Mouse (Mus musculus) C2C12 (cell line): Measurements from ENCODE around the gene Emsy. TPM values are rescaled to one million over a fixed set of nuclear protein-coding genes. Genes with fewer than 3 reads are reported as not detected.

ENCODE experiments used
- H3K27me3 ChIP-seq: one replicate; pipeline ENCODE4 v1.6.1; 2011; ENCODE audit not compliant: control insufficient read depth, insufficient read depth, insufficient read length
- H3K36me3 ChIP-seq: one replicate; pipeline ENCODE4 v1.6.1; 2011; ENCODE audit not compliant: control insufficient read depth, insufficient read depth
- H3K4me3 ChIP-seq: one replicate; pipeline ENCODE4 v1.5.1; 2011; ENCODE audit warnings: mild to moderate bottlenecking, control low read depth; ENCODE audit not compliant: poor library complexity, insufficient read depth, severe bottlenecking
- H3K79me2 ChIP-seq: one replicate; pipeline ENCODE4 v1.6.1; 2011; ENCODE audit not compliant: control insufficient read depth, insufficient read depth
- H3K79me3 ChIP-seq: one replicate; pipeline ENCODE4 v1.6.1; 2011; ENCODE audit warnings: low read depth, control low read depth
- H3ac ChIP-seq: one replicate; pipeline ENCODE3; 2011; ENCODE audit warnings: low read depth; ENCODE audit not compliant: control insufficient read depth, insufficient read length
- CEBPB ChIP-seq: IDR thresholded peaks from one replicate; pipeline ENCODE4 v1.6.1; 2011; ENCODE audit warnings: low read depth, mild to moderate bottlenecking, control low read depth, moderate library complexity
- CTCF ChIP-seq: IDR thresholded peaks from one replicate; pipeline ENCODE4 v1.5.1; 2011; ENCODE audit not compliant: control insufficient read depth, insufficient read depth, insufficient read length
- FOSL1 ChIP-seq: IDR thresholded peaks from one replicate; pipeline ENCODE4 v1.8.0; 2011; ENCODE audit warnings: mild to moderate bottlenecking, low read length; ENCODE audit not compliant: poor library complexity, insufficient read depth, severe bottlenecking
- MAX ChIP-seq: IDR thresholded peaks from one replicate; pipeline ENCODE4 v1.6.1; 2011; ENCODE audit warnings: mild to moderate bottlenecking, control low read depth
- MYOD1 ChIP-seq: IDR thresholded peaks from one replicate; pipeline ENCODE4 v1.6.1; 2011; ENCODE audit warnings: low read depth; ENCODE audit not compliant: control insufficient read depth, insufficient read length
- MYOG ChIP-seq: IDR thresholded peaks from one replicate; pipeline ENCODE4 v1.6.1; 2011; ENCODE audit not compliant: control insufficient read depth, insufficient read length; ENCODE audit errors: extremely low read depth
- USF1 ChIP-seq: IDR thresholded peaks from one replicate; pipeline ENCODE4 v1.6.1; 2011; ENCODE audit warnings: low read depth, mild to moderate bottlenecking, control low read depth, moderate library complexity
- polyA plus RNA-seq: library from polyadenylated mRNA; unstranded; fragments of >200 nt; fragmentation: generic; extraction: Trizol; gene quantifications from one replicate; pipeline ENCODE4 v1.2.1, GENCODE M21; 2012; ENCODE audit warnings: missing spikeins

Gene Emsy
- polyA plus RNA-seq, 1 experiment = 12.1 TPM

GRCm38 (mm10) chr7:98629947-98630346, 26.6 kb downstream of the Emsy start:
- Histone ChIP-seq H3K79me3 (peaks cover under 1% of the 10 kb centered on the region), H3K27me3 (no peaks in the 10 kb centered on the region), H3K79me2 (peaks cover 20% of the 10 kb centered on the region), H3K4me3 (no peak overlapping the region), H3ac (no peak overlapping the region), H3K36me3 (peaks cover 42% of the 10 kb centered on the region)
- TF ChIP-seq MAX (no peak), USF1 (no peak), MYOD1 (no peak), CTCF (no peak), CEBPB (no peak), MYOG (no peak)

- Histone ChIP-seq H3K79me2 (no peaks in the 10 kb centered on the region), H3K36me3 (peaks cover 53% of the 10 kb centered on the region), H3ac (no peak overlapping the region), H3K79me3 (no peaks in the 10 kb centered on the region), H3K4me3 (no peak overlapping the region), H3K27me3 (no peaks in the 10 kb centered on the region)
- TF ChIP-seq MYOD1 = no peak
These were observed 38.8 kb downstream of the Emsy start for GRCm38 (mm10) chr7:98617739-98618138.

- Histone ChIP-seq H3K4me3 (no peak overlapping the region), H3ac (no peak overlapping the region), H3K79me3 (no peaks in the 10 kb centered on the region), H3K79me2 (no peaks in the 10 kb centered on the region), H3K27me3 (no peaks in the 10 kb centered on the region), H3K36me3 (peaks cover 56% of the 10 kb centered on the region)
- TF ChIP-seq FOSL1 (no peak), MAX (no peak), CEBPB (no peak)
These were observed 43.6 kb downstream of the Emsy start for GRCm38 (mm10) chr7:98612936-98613335.

DNA sequence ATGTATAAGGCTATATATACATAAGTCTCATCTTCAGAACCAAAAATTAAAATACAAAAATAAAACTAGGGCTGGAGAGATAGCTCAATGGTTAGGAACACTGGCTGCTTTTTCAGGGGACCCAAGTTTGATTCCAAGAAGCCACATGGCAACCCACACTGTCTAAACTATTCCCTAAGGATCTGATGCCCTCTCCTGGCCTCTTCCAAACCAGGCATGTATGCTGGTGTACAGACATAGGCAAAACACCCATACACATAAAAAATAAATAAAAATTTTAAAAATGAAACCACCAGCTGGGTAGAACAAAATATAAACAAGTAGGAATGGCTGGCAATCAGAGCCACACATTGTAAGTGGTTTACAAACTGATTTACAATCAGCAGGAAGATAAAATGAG, 48.1 kb downstream of the Emsy start:
- Histone ChIP-seq H3K27me3 (no peaks in the 10 kb centered on the region), H3ac (no peak overlapping the region), H3K36me3 (peaks cover 27% of the 10 kb centered on the region), H3K4me3 (no peak overlapping the region), H3K79me3 (no peaks in the 10 kb centered on the region), H3K79me2 (no peaks in the 10 kb centered on the region)
- TF ChIP-seq FOSL1 (no peak), USF1 (no peak), MYOD1 (no peak)

GRCm38 (mm10) chr7:98607158-98607557, 49.4 kb downstream of the Emsy start:
- Histone ChIP-seq H3K79me2 (no peaks in the 10 kb centered on the region), H3K4me3 (no peak overlapping the region), H3ac (no peak overlapping the region), H3K27me3 (no peaks in the 10 kb centered on the region), H3K36me3 (peaks cover 27% of the 10 kb centered on the region), H3K79me3 (no peaks in the 10 kb centered on the region)
- TF ChIP-seq FOSL1 (no peak), CTCF (no peak), MAX (no peak), MYOD1 (no peak), USF1 (no peak), MYOG (no peak)

DNA sequence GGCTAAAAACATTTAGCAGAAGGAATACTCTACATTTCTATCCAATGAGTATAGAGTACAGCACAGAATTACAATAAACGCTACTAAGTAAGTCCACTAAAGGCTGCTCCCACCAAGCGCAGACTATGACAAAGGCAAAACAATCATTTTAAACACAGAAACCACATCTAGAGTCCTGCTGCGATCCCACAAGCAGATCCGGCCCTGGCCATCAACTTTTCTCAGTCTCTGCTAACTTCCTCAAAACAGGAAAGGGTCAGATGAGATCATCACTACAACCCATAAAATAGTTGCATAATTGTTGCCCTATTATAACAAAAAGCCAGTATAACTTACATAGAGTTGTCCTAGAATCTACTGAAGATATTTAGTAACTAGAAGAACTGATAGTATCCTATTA, 54.9 kb downstream of the Emsy start:
- TF ChIP-seq USF1 = no peak
- no peak for TF ChIP-seq CEBPB
- no peak for TF ChIP-seq MAX
- no peak for TF ChIP-seq MYOD1
- no peak for TF ChIP-seq CTCF
- TF ChIP-seq MYOG = no peak
- no peaks in the 10 kb centered on the region for H3K79me3 ChIP-seq
- peaks cover 29% of the 10 kb centered on the region for H3K36me3 ChIP-seq
- no peaks in the 10 kb centered on the region for H3K27me3 ChIP-seq
- H3K4me3 ChIP-seq = no peak overlapping the region
- H3K79me2 ChIP-seq = no peaks in the 10 kb centered on the region
- no peak overlapping the region for H3ac ChIP-seq

- TF ChIP-seq FOSL1 (no peak), CTCF (no peak), MYOG (no peak), MAX (no peak)
- Histone ChIP-seq H3K27me3 (no peaks in the 10 kb centered on the region), H3K36me3 (peaks cover 61% of the 10 kb centered on the region), H3K4me3 (no peak overlapping the region), H3K79me3 (no peaks in the 10 kb centered on the region), H3ac (no peak overlapping the region), H3K79me2 (no peaks in the 10 kb centered on the region)
These were observed 59.2 kb downstream of the Emsy start for GRCm38 (mm10) chr7:98597402-98597801.
